Mouse (Mus musculus) retina, postnatal 1 day (tissue): ENCODE results near the gene Gabrb3.

Experiments
- DNase-seq: peaks from one replicate; pipeline ENCODE4 v3.0.0-alpha.2; 2012

The Gabrb3 gene

GRCm38 (mm10) chr7:57538565-57538964 lies 119.1 kb downstream of the Gabrb3 start:
- DNase-seq: peak; percentile 57

- no peak for DNase-seq
These were observed 141.4 kb downstream of the Gabrb3 start for GRCm38 (mm10) chr7:57560732-57561436.

- DNase-seq: no peak
These were observed 144.9 kb downstream of the Gabrb3 start for GRCm38 (mm10) chr7:57564403-57564802.

- peak; percentile 90 for DNase-seq
These were observed 171.2 kb downstream of the Gabrb3 start for GRCm38 (mm10) chr7:57590451-57591248.

GRCm38 (mm10) chr7:57591249-57591577 lies 171.7 kb downstream of the Gabrb3 start:
- no peak for DNase-seq

- peak; percentile 71 for DNase-seq
These were observed 172.3 kb downstream of the Gabrb3 start for GRCm38 (mm10) chr7:57591578-57592431.

GRCm38 (mm10) chr7:57597341-57597740 lies 177.8 kb downstream of the Gabrb3 start:
- DNase-seq: no peak

GRCm38 (mm10) chr7:57618697-57619096 lies 199.2 kb downstream of the Gabrb3 start:
- no peak for DNase-seq

GRCm38 (mm10) chr7:57620036-57620435 lies 200.5 kb downstream of the Gabrb3 start:
- DNase-seq: no peak

GRCm38 (mm10) chr7:57623718-57624117 lies 204.2 kb downstream of the Gabrb3 start:
- no peak for DNase-seq

GRCm38 (mm10) chr7:57635026-57635425 lies 215.5 kb downstream of the Gabrb3 start:
- DNase-seq: no peak

GRCm38 (mm10) chr7:57635687-57636086 lies 216.2 kb downstream of the Gabrb3 start:
- DNase-seq: no peak

- no peak for DNase-seq
These were observed 221.3 kb downstream of the Gabrb3 start for GRCm38 (mm10) chr7:57640796-57641195.

GRCm38 (mm10) chr7:57647345-57647744 lies 227.9 kb downstream of the Gabrb3 start:
- DNase-seq: no peak

- no peak for DNase-seq
These were observed 228.8 kb downstream of the Gabrb3 start for GRCm38 (mm10) chr7:57648136-57648755.

- no peak for DNase-seq
These were observed 257.9 kb downstream of the Gabrb3 start for GRCm38 (mm10) chr7:57677352-57677751.

- no peak for DNase-seq
These were observed 270.3 kb downstream of the Gabrb3 start for GRCm38 (mm10) chr7:57689836-57690235.

GRCm38 (mm10) chr7:57700370-57700769 lies 280.9 kb downstream of the Gabrb3 start:
- no peak for DNase-seq

- DNase-seq: no peak
These were observed 281.6 kb downstream of the Gabrb3 start for GRCm38 (mm10) chr7:57701046-57701445.

GRCm38 (mm10) chr7:57703580-57703979 lies 284.1 kb downstream of the Gabrb3 start:
- DNase-seq: no peak

GRCm38 (mm10) chr7:57706092-57706491 lies 286.6 kb downstream of the Gabrb3 start:
- DNase-seq: no peak

GRCm38 (mm10) chr7:57706976-57707740 lies 287.7 kb downstream of the Gabrb3 start:
- DNase-seq: no peak
